Mouse (Mus musculus) limb, embryonic 13.5 days (tissue): ENCODE results near the gene Pcsk6. TPM values are rescaled to one million over a fixed set of nuclear protein-coding genes. Genes with fewer than 3 reads are reported as not detected.

Experiments used
- ATAC-seq: fragments of 200-750 bp; cut with Nextera tagmentation; 2 replicates; pipeline ENCODE4 v1.8.0; 2017; ENCODE audit warnings: low read depth, moderate number of reproducible peaks, moderate TSS enrichment; ENCODE audit not compliant: low FRiP score
- H3K27ac ChIP-seq: fragments of 300-500 bp; sonication (generic); 2 replicates; pipeline ENCODE4 v1.5.1; 2015; ENCODE audit warnings: inconsistent platforms, mild to moderate bottlenecking, moderate library complexity
- H3K27me3 ChIP-seq: fragments of 300-500 bp; sonication (generic); 2 replicates; pipeline ENCODE4 v1.6.1; 2015; ENCODE audit warnings: mild to moderate bottlenecking, inconsistent platforms
- H3K36me3 ChIP-seq: fragments of 300-500 bp; sonication (generic); 2 replicates; pipeline ENCODE4 v1.6.1; 2015; ENCODE audit warnings: inconsistent platforms, mild to moderate bottlenecking, moderate library complexity
- H3K4me1 ChIP-seq: fragments of 300-500 bp; sonication (generic); 2 replicates; pipeline ENCODE4 v1.6.1; 2015; ENCODE audit warnings: inconsistent platforms
- H3K4me2 ChIP-seq: fragments of 300-500 bp; sonication (generic); replicated peaks from 2 replicates; pipeline ENCODE4 v1.6.1; 2015; ENCODE audit warnings: inconsistent platforms, mild to moderate bottlenecking, moderate library complexity
- H3K4me3 ChIP-seq: fragments of 300-500 bp; sonication (generic); 2 replicates; pipeline ENCODE4 v1.5.1; 2015; ENCODE audit warnings: moderate library complexity, mild to moderate bottlenecking, inconsistent platforms
- H3K9ac ChIP-seq: fragments of 300-500 bp; sonication (generic); 2 replicates; pipeline ENCODE4 v1.6.1; 2015; ENCODE audit warnings: mild to moderate bottlenecking, inconsistent platforms
- H3K9me3 ChIP-seq: fragments of 300-500 bp; sonication (generic); 2 replicates; pipeline ENCODE4 v1.6.1; 2016; ENCODE audit warnings: inconsistent platforms
- WGBS: fragments of 180-500 bp; shearing (Covaris S2); methylation state at CpG from one replicate; pipeline ENCODE4 v1.1.7; 2015; 5-methylcytosine and 5-hydroxymethylcytosine counted together
- polyA plus RNA-seq: library from polyadenylated mRNA; unstranded; fragments of >200 nt; fragmentation: Nextera tagmentation; extraction: Ambion mirVana; gene quantifications from 2 replicates; pipeline ENCODE4 v1.2.1, GENCODE M21; 2015

Pcsk6 gene
- polyA plus RNA-seq, 1 experiment from 2014 or later = 8.0 TPM

- H3K4me1 ChIP-seq = peaks cover 32% of the 10 kb centered on the region
- no peak overlapping the region for H3K27ac ChIP-seq
- ATAC-seq = no peak
- no peak overlapping the region for H3K9ac ChIP-seq
- no peaks in the 10 kb centered on the region for H3K36me3 ChIP-seq
- H3K4me2 ChIP-seq = no peak overlapping the region
- WGBS = 72% methylated on average over 5 of the region's 5 CpGs
- no peak overlapping the region for H3K4me3 ChIP-seq
- no peaks in the 10 kb centered on the region for H3K9me3 ChIP-seq
- H3K27me3 ChIP-seq = peaks cover 18% of the 10 kb centered on the region
Measured at GRCm38 (mm10) chr7:65870227-65870626, 8.7 kb downstream of the Pcsk6 start.

- Histone ChIP-seq H3K4me1 (peaks cover 32% of the 10 kb centered on the region), H3K27me3 (peaks cover 13% of the 10 kb centered on the region; the same call in 1 of the 2 replicates), H3K9me3 (no peaks in the 10 kb centered on the region), H3K36me3 (no peaks in the 10 kb centered on the region), H3K4me3 (no peak overlapping the region), H3K4me2 (no peak overlapping the region), H3K9ac (no peak overlapping the region), H3K27ac (no peak overlapping the region)
- ATAC-seq = no peak
- 58% methylated on average over 10 of the region's 10 CpGs for WGBS
Measured at GRCm38 (mm10) chr7:65870928-65871580, 9.5 kb downstream of the Pcsk6 start.

GRCm38 (mm10) chr7:65871851-65872250 lies 10.3 kb downstream of the Pcsk6 start:
- Histone ChIP-seq H3K9ac (no peak overlapping the region), H3K9me3 (no peaks in the 10 kb centered on the region), H3K4me1 (peaks cover 29% of the 10 kb centered on the region), H3K4me3 (no peak overlapping the region), H3K27ac (no peak overlapping the region), H3K4me2 (no peak overlapping the region), H3K27me3 (0 out of 2 replicates have a peak, but pooled peaks cover 9% of the 10 kb centered on the region), H3K36me3 (no peaks in the 10 kb centered on the region)
- WGBS = 79% methylated on average over 2 of the region's 2 CpGs
- no peak for ATAC-seq

GRCm38 (mm10) chr7:65873176-65873845 lies 11.8 kb downstream of the Pcsk6 start:
- Histone ChIP-seq H3K4me1 (peaks cover 24% of the 10 kb centered on the region), H3K4me2 (no peak overlapping the region), H3K9me3 (no peaks in the 10 kb centered on the region), H3K9ac (no peak overlapping the region), H3K27me3 (0 out of 2 replicates have a peak, but pooled peaks cover 9% of the 10 kb centered on the region), H3K27ac (no peak overlapping the region), H3K4me3 (no peak overlapping the region), H3K36me3 (no peaks in the 10 kb centered on the region)
- no peak for ATAC-seq
- 90% methylated on average over 6 of the region's 6 CpGs for WGBS

- H3K36me3 ChIP-seq = no peaks in the 10 kb centered on the region
- H3K4me1 ChIP-seq = peaks cover 22% of the 10 kb centered on the region
- H3K27ac ChIP-seq = no peak overlapping the region
- WGBS = 84% methylated on average over 2 of the region's 2 CpGs
- H3K4me2 ChIP-seq = no peak overlapping the region
- H3K9me3 ChIP-seq = no peaks in the 10 kb centered on the region
- no peak for ATAC-seq
- 0 out of 2 replicates have a peak, but pooled peaks cover 9% of the 10 kb centered on the region for H3K27me3 ChIP-seq
- no peak overlapping the region for H3K4me3 ChIP-seq
- H3K9ac ChIP-seq = no peak overlapping the region
Measured at GRCm38 (mm10) chr7:65873902-65874301, 12.4 kb downstream of the Pcsk6 start.

- H3K9me3 ChIP-seq = no peaks in the 10 kb centered on the region
- H3K36me3 ChIP-seq = no peaks in the 10 kb centered on the region
- no peak overlapping the region for H3K27ac ChIP-seq
- WGBS = 81% methylated on average over 3 of the region's 3 CpGs
- peaks cover 15% of the 10 kb centered on the region for H3K4me1 ChIP-seq
- H3K9ac ChIP-seq = no peak overlapping the region
- no peaks in the 10 kb centered on the region for H3K27me3 ChIP-seq
- no peak overlapping the region for H3K4me3 ChIP-seq
- no peak for ATAC-seq
- H3K4me2 ChIP-seq = no peak overlapping the region
Measured at GRCm38 (mm10) chr7:65876596-65876995, 15.1 kb downstream of the Pcsk6 start.

- Histone ChIP-seq H3K4me2 (no peak overlapping the region), H3K4me3 (no peak overlapping the region), H3K9ac (no peak overlapping the region), H3K27me3 (no peaks in the 10 kb centered on the region), H3K9me3 (no peaks in the 10 kb centered on the region), H3K4me1 (peaks cover 17% of the 10 kb centered on the region), H3K27ac (no peak overlapping the region), H3K36me3 (no peaks in the 10 kb centered on the region)
- WGBS = 70% methylated on average over 4 of the region's 4 CpGs
- no peak for ATAC-seq
Measured at GRCm38 (mm10) chr7:65878234-65878633, 16.7 kb downstream of the Pcsk6 start.

GRCm38 (mm10) chr7:65879330-65879729 lies 17.8 kb downstream of the Pcsk6 start:
- 75% methylated on average over 9 of the region's 9 CpGs for WGBS
- H3K4me3 ChIP-seq = no peak overlapping the region
- no peaks in the 10 kb centered on the region for H3K27me3 ChIP-seq
- H3K4me1 ChIP-seq = peaks cover 17% of the 10 kb centered on the region
- no peak overlapping the region for H3K4me2 ChIP-seq
- no peak for ATAC-seq
- no peak overlapping the region for H3K27ac ChIP-seq
- no peaks in the 10 kb centered on the region for H3K36me3 ChIP-seq
- H3K9ac ChIP-seq = no peak overlapping the region
- H3K9me3 ChIP-seq = no peaks in the 10 kb centered on the region

- Histone ChIP-seq H3K4me1 (peaks cover 17% of the 10 kb centered on the region), H3K36me3 (no peaks in the 10 kb centered on the region), H3K9me3 (no peaks in the 10 kb centered on the region), H3K27ac (peak overlapping the region; percentile 33; the same call in 1 of the 2 replicates), H3K4me2 (peak overlapping the region; percentile 57), H3K27me3 (no peaks in the 10 kb centered on the region), H3K4me3 (no peak overlapping the region), H3K9ac (no peak overlapping the region)
- WGBS = 67% methylated on average over 5 of the region's 5 CpGs
- ATAC-seq = no peak
Measured at GRCm38 (mm10) chr7:65880666-65881289, 19.2 kb downstream of the Pcsk6 start.

- Histone ChIP-seq H3K9me3 (no peaks in the 10 kb centered on the region), H3K4me2 (peak overlapping the region; percentile 57), H3K27ac (peak overlapping the region; percentile 33; the same call in 1 of the 2 replicates), H3K36me3 (no peaks in the 10 kb centered on the region), H3K27me3 (no peaks in the 10 kb centered on the region), H3K4me3 (peak overlapping the region; percentile 25), H3K9ac (no peak overlapping the region), H3K4me1 (peaks cover 17% of the 10 kb centered on the region)
- WGBS = 24% methylated on average over 12 of the region's 12 CpGs
- no peak for ATAC-seq
Measured at GRCm38 (mm10) chr7:65881290-65881688, 19.8 kb downstream of the Pcsk6 start.

- Histone ChIP-seq H3K9ac (no peak overlapping the region), H3K4me2 (no peak overlapping the region), H3K36me3 (no peaks in the 10 kb centered on the region), H3K27ac (no peak overlapping the region), H3K27me3 (no peaks in the 10 kb centered on the region), H3K4me3 (no peak overlapping the region), H3K9me3 (no peaks in the 10 kb centered on the region), H3K4me1 (peaks cover 24% of the 10 kb centered on the region)
- no peak for ATAC-seq
- WGBS = 85% methylated on average over 4 of the region's 4 CpGs
Measured at GRCm38 (mm10) chr7:65884928-65885327, 23.4 kb downstream of the Pcsk6 start.

GRCm38 (mm10) chr7:65885819-65886218 lies 24.3 kb downstream of the Pcsk6 start:
- Histone ChIP-seq H3K4me3 (no peak overlapping the region), H3K27me3 (no peaks in the 10 kb centered on the region), H3K36me3 (no peaks in the 10 kb centered on the region), H3K4me2 (no peak overlapping the region), H3K27ac (no peak overlapping the region), H3K4me1 (peaks cover 28% of the 10 kb centered on the region), H3K9me3 (no peaks in the 10 kb centered on the region), H3K9ac (no peak overlapping the region)
- ATAC-seq = no peak
- 87% methylated on average over 6 of the region's 6 CpGs for WGBS
